Mouse (Mus musculus): ENCODE data around the gene Cadm3. TPM values are rescaled to one million over a fixed set of nuclear protein-coding genes. Genes with fewer than 3 reads are reported as not detected.
A peak's percentile ranks its signal among the peaks of the same experiment; 100 is the strongest.

The Cadm3 gene
- polyA plus RNA-seq, 1 experiment from 2014 or later = 0.41 TPM

DNA sequence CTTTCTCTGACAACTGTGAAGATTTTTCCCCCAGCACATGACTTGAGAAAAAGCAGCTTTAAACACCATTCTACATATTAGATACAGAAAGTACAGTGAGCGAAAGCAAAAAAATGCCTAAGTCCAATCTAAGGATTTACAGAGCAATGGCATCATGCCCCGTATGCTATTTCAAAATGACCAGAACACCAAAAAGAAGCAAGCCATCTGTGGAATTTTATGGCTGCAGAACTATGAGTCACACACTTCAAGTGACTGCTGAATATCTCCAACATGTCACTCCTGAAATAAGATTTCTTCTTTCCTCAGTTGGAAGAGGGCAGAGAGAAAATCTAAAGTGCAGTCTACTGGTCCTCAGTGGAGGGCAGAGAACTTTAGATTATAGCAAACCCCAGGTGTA lies 4.1 kb downstream of the Cadm3 start:
- ATAC-seq (replicated peaks; ENCODE audit: low FRiP score, low read depth) = no peak
- no peak for DNase-seq (ENCODE audit: low spot score)
- WGBS = 92% methylated on average over 2 of the region's 2 CpGs
- no peaks in the 10 kb centered on the region for H3K9me3 ChIP-seq (replicated peaks; ENCODE audit: low read length)
- H3K27me3 ChIP-seq (ENCODE audit: insufficient read depth, low read length) = peaks cover 31% of the 10 kb centered on the region
- no peaks in the 10 kb centered on the region for H3K36me3 ChIP-seq (ENCODE audit: insufficient read depth, low read length)
- H3K27ac ChIP-seq = no peak overlapping the region
- H3K4me3 ChIP-seq (replicated peaks; ENCODE audit: low read depth, low read length) = no peak overlapping the region
- H3K4me1 ChIP-seq (replicated peaks; ENCODE audit: insufficient read depth, low read length) = no peaks in the 10 kb centered on the region
- TF ChIP-seq CTCF (IDR thresholded peaks at IDR 0.05; ENCODE audit: low read depth) = no peak
- H3K4me2 ChIP-seq (ENCODE audit: low read length) = no peak overlapping the region
- H3K9ac ChIP-seq (ENCODE audit: low read depth, low read length) = no peak overlapping the region

DNA sequence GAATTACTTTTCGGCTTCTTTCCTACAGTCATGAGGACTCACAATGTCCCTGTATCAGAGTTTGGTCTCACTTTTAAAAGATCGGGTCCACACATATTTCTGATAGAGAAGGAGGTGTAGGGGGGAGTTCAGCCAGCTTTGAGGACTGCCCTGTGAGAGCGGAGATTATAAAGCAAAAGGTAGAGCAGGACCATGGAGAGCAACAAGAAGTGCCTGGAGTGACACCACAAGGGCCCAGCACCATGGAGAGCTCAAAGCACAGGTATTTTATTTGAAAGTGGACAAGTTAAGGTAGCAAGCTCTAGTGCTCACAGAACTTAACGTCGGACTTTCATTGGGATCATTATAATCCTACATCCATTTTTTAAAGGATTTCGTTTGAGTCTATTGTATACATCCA lies 5.8 kb downstream of the Cadm3 start:
- Histone ChIP-seq H3K4me3 (replicated peaks; ENCODE audit: low read depth, low read length) (no peak overlapping the region), H3K4me1 (replicated peaks; ENCODE audit: insufficient read depth, low read length) (no peaks in the 10 kb centered on the region)

DNA sequence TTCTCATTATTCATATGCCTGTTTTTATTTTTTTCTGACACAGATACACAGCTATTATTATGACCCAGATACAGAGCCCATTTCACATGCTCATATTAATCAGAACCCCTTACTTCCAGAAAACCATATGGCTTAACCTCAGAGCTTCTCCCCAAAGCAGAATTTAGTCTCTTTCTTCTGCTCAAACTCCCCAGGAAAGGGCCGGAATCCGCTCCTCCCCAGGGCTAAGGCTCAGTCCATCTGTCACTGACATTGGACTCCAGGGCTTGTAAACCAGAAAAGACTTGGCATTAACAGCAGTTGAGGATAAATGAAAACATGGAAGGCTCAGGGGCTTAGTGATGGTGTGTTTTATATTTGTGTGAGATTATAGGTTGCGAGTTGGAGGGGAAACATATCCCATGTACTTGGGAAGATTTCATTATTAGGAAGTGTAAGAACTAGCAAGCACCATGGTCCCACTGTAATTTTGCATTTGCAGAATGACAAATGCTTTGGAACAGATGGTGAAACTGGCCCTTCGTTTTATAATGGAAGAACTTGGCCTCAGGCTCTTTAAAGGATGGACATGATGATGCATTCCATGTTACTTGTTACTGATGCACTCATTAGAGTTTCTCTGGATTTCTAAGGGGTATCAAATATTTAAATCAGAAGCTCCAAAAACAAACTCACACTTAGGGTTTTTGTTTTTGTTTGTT lies 7.8 kb downstream of the Cadm3 start:
- no peak for ATAC-seq (replicated peaks; ENCODE audit: low FRiP score, low read depth)
- TF ChIP-seq CTCF (IDR thresholded peaks at IDR 0.05; ENCODE audit: low read depth) = no peak

More for the DNA sequence above, 5.8 kb downstream of the Cadm3 start:
- Histone ChIP-seq H3K27ac (no peak overlapping the region), H3K9ac (ENCODE audit: low read depth, low read length) (no peak overlapping the region), H3K4me2 (ENCODE audit: low read length) (no peak overlapping the region), H3K9me3 (replicated peaks; ENCODE audit: low read length) (no peaks in the 10 kb centered on the region), H3K36me3 (ENCODE audit: insufficient read depth, low read length) (no peaks in the 10 kb centered on the region), H3K27me3 (ENCODE audit: insufficient read depth, low read length) (peaks cover 15% of the 10 kb centered on the region)
- WGBS = 22% methylated on average over 6 of the region's 6 CpGs
- ATAC-seq (replicated peaks; ENCODE audit: low FRiP score, low read depth) (peak; percentile 57; the same call in 1 of the 2 replicates), DNase-seq (ENCODE audit: low spot score) (peak; percentile 87)
- no peak for TF ChIP-seq CTCF (IDR thresholded peaks at IDR 0.05; ENCODE audit: low read depth)

DNA sequence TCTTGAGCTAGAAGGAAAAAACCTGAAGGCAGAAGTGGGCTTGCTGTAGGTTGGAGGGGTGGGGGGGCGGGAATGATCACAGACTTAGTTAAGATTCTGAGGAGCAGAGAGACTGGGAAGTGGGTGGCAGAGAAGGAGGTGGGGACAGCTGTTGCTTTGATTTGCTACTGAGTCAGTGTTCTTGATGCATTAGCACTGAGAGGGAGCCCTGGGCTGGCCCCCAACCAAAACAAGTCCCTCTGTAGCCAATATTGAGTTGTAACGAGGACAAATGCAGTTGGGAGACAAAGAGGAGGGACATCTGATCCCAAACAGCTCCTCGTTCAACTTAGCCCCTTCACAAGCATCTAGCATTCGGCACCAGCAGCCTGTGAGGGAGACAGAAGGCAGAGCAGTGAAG lies 9.7 kb downstream of the Cadm3 start:
- TF ChIP-seq CTCF (IDR thresholded peaks at IDR 0.05; ENCODE audit: low read depth) = no peak
- DNase-seq (ENCODE audit: low spot score) (no peak), ATAC-seq (replicated peaks; ENCODE audit: low FRiP score, low read depth) (no peak)
- H3K27ac ChIP-seq = no peak overlapping the region
- no peaks in the 10 kb centered on the region for H3K36me3 ChIP-seq (ENCODE audit: insufficient read depth, low read length)
- H3K9me3 ChIP-seq (replicated peaks; ENCODE audit: low read length) = no peaks in the 10 kb centered on the region
- H3K27me3 ChIP-seq (ENCODE audit: insufficient read depth, low read length) = no peaks in the 10 kb centered on the region
- H3K9ac ChIP-seq (ENCODE audit: low read depth, low read length) = no peak overlapping the region
- no peak overlapping the region for H3K4me3 ChIP-seq (replicated peaks; ENCODE audit: low read depth, low read length)
- WGBS = 29% methylated on average over 4 of the region's 4 CpGs
- H3K4me2 ChIP-seq (ENCODE audit: low read length) = no peak overlapping the region
- no peaks in the 10 kb centered on the region for H3K4me1 ChIP-seq (replicated peaks; ENCODE audit: insufficient read depth, low read length)

More for the DNA sequence above, 7.8 kb downstream of the Cadm3 start:
- H3K4me2 ChIP-seq (ENCODE audit: low read length) = no peak overlapping the region
- H3K9me3 ChIP-seq (replicated peaks; ENCODE audit: low read length) = no peaks in the 10 kb centered on the region
- H3K27me3 ChIP-seq (ENCODE audit: insufficient read depth, low read length) = no peaks in the 10 kb centered on the region
- 65% methylated on average over 4 of the region's 4 CpGs for WGBS
- no peaks in the 10 kb centered on the region for H3K36me3 ChIP-seq (ENCODE audit: insufficient read depth, low read length)
- H3K4me1 ChIP-seq (replicated peaks; ENCODE audit: insufficient read depth, low read length) = no peaks in the 10 kb centered on the region
- no peak overlapping the region for H3K27ac ChIP-seq
- no peak for DNase-seq (ENCODE audit: low spot score)
- H3K4me3 ChIP-seq (replicated peaks; ENCODE audit: low read depth, low read length) = no peak overlapping the region
- no peak overlapping the region for H3K9ac ChIP-seq (ENCODE audit: low read depth, low read length)

DNA sequence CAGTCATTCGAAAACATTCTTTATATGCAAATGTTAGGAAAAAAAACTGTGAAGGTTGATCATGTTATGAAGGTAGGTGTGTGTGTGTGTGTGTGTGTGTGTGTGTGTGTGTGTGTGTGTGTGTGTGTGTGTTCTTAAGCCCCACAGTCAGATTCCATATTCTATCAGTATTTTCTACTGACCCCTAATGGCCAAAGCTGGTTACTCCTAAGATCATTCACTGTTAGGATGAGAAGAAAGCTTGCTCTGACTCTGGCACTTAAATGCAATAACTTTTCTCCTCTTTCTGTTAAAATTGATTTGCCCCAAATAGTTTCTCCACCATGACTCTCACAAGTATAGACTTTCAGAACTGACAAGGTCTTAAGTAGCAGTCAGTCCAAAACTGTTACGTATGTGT lies 10.8 kb downstream of the Cadm3 start:
- Histone ChIP-seq H3K4me3 (replicated peaks; ENCODE audit: low read depth, low read length) (no peak overlapping the region), H3K4me2 (ENCODE audit: low read length) (no peak overlapping the region), H3K36me3 (ENCODE audit: insufficient read depth, low read length) (no peaks in the 10 kb centered on the region), H3K27me3 (ENCODE audit: insufficient read depth, low read length) (no peaks in the 10 kb centered on the region), H3K9me3 (replicated peaks; ENCODE audit: low read length) (no peaks in the 10 kb centered on the region), H3K9ac (ENCODE audit: low read depth, low read length) (no peak overlapping the region), H3K27ac (no peak overlapping the region), H3K4me1 (replicated peaks; ENCODE audit: insufficient read depth, low read length) (no peaks in the 10 kb centered on the region)
- no peak for DNase-seq (ENCODE audit: low spot score)
- TF ChIP-seq CTCF (IDR thresholded peaks at IDR 0.05; ENCODE audit: low read depth) = peak; percentile 45
- 88% methylated on average over 2 of the region's 2 CpGs for WGBS
- ATAC-seq (replicated peaks; ENCODE audit: low FRiP score, low read depth) = no peak

DNA sequence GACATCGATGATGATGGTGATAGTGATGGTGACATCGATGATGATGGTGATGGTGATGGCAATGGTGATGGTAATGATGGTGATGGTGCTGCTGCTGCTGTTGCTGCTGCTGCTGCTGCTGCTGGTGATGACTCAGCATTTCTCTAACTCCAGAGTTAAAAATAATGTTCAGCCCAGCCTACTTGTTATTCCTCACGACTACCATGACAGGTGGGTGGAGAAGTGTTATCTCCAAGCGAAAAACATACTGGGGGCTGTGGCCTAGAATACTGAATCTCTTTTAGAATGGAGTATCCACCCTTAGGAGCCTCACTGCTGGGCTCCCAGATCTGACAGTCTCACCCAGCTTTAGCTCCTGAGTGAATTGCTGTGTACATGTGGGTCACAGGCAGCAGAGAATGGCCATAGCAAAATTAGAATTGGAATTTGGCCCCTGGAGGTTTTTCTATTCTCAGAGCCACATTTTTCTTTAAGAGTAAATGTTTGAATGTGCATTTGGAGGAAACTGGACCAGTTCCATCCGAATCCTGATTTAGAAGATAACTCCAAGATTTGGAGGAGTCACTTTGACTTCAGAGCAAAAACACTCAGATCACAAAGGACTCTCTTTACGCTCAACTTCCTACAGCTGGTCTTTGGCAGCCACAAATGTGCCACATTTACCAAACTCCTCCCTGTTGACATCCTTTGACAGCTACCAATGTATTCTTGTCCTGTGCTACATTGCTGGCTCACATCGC lies 12.2 kb downstream of the Cadm3 start:
- H3K4me1 ChIP-seq (replicated peaks; ENCODE audit: insufficient read depth, low read length) = 0 out of 2 replicates have a peak, but pooled peaks cover 3% of the 10 kb centered on the region
- H3K9ac ChIP-seq (ENCODE audit: low read depth, low read length) = no peak overlapping the region
- H3K4me3 ChIP-seq (replicated peaks; ENCODE audit: low read depth, low read length) = no peak overlapping the region
- 80% methylated on average over 7 of the region's 7 CpGs for WGBS
- no peaks in the 10 kb centered on the region for H3K27me3 ChIP-seq (ENCODE audit: insufficient read depth, low read length)
- no peak overlapping the region for H3K4me2 ChIP-seq (ENCODE audit: low read length)
- DNase-seq (ENCODE audit: low spot score) (no peak), ATAC-seq (replicated peaks; ENCODE audit: low FRiP score, low read depth) (no peak)
- H3K9me3 ChIP-seq (replicated peaks; ENCODE audit: low read length) = no peaks in the 10 kb centered on the region
- no peak for TF ChIP-seq CTCF (IDR thresholded peaks at IDR 0.05; ENCODE audit: low read depth)
- no peak overlapping the region for H3K27ac ChIP-seq
- H3K36me3 ChIP-seq (ENCODE audit: insufficient read depth, low read length) = no peaks in the 10 kb centered on the region
